Mouse (Mus musculus) hindbrain, embryonic 14.5 days (tissue): ENCODE measurements around the gene Zfand3. TPM values are rescaled to one million over a fixed set of nuclear protein-coding genes. Genes with fewer than 3 reads are reported as not detected.

Experiments
- ATAC-seq: fragments of 200-750 bp; cut with Nextera tagmentation; 2 replicates; pipeline ENCODE4 v1.8.0; 2017; ENCODE audit warnings: moderate number of reproducible peaks, mild to moderate bottlenecking, moderate TSS enrichment, moderate library complexity; ENCODE audit not compliant: low FRiP score
- DNase-seq: peaks from one replicate; pipeline ENCODE4 v3.0.0-alpha.2; 2015; ENCODE audit warnings: low spot score
- H3K27ac ChIP-seq: fragments of 300-500 bp; sonication (generic); 2 replicates; pipeline ENCODE4 v1.5.1; 2014; ENCODE audit warnings: mild to moderate bottlenecking, moderate library complexity
- H3K27me3 ChIP-seq: fragments of 300-500 bp; sonication (generic); 2 replicates; pipeline ENCODE4 v1.6.1; 2014; ENCODE audit warnings: mild to moderate bottlenecking, low read length, mixed read lengths; ENCODE audit not compliant: control insufficient read depth, insufficient read depth
- H3K36me3 ChIP-seq: fragments of 300-500 bp; sonication (generic); replicated peaks from 2 replicates; pipeline ENCODE4 v1.6.1; 2014; ENCODE audit not compliant: control insufficient read depth, insufficient read depth
- H3K4me1 ChIP-seq: fragments of 300-500 bp; sonication (generic); replicated peaks from 2 replicates; pipeline ENCODE4 v1.6.1; 2014; ENCODE audit warnings: antibody characterized with exemption, low read length, mixed read lengths; ENCODE audit not compliant: control insufficient read depth, insufficient read depth
- H3K4me2 ChIP-seq: fragments of 300-500 bp; sonication (generic); replicated peaks from 2 replicates; pipeline ENCODE4 v1.6.1; 2014; ENCODE audit warnings: mild to moderate bottlenecking, moderate library complexity
- H3K4me3 ChIP-seq: fragments of 300-500 bp; sonication (generic); replicated peaks from 2 replicates; pipeline ENCODE4 v1.5.1; 2014; ENCODE audit warnings: mild to moderate bottlenecking, low read length
- H3K9ac ChIP-seq: fragments of 300-500 bp; sonication (generic); 2 replicates; pipeline ENCODE4 v1.6.1; 2014
- H3K9me3 ChIP-seq: fragments of 300-500 bp; sonication (generic); 2 replicates; pipeline ENCODE4 v1.6.1; 2016; ENCODE audit warnings: low read length; ENCODE audit not compliant: control insufficient read depth
- WGBS: fragments of 180-500 bp; shearing (Covaris S2); extraction: QIAGEN DNeasy Blood & Tissue Kit; methylation state at CpG from one replicate; pipeline ENCODE4 v1.1.7; 2014; 5-methylcytosine and 5-hydroxymethylcytosine counted together
- polyA plus RNA-seq: library from polyadenylated mRNA; unstranded; fragments of >200 nt; fragmentation: Nextera tagmentation; extraction: Ambion mirVana; gene quantifications from 2 replicates; pipeline ENCODE4 v1.2.1, GENCODE M21; 2014

The Zfand3 gene
- polyA plus RNA-seq, 1 experiment from 2014 or later = 43.2 TPM

- Histone ChIP-seq H3K4me3 (no peak overlapping the region), H3K4me1 (peaks cover 38% of the 10 kb centered on the region), H3K9ac (no peak overlapping the region), H3K4me2 (peak overlapping the region; percentile 81), H3K36me3 (no peaks in the 10 kb centered on the region), H3K9me3 (no peaks in the 10 kb centered on the region), H3K27me3 (no peaks in the 10 kb centered on the region), H3K27ac (no peak overlapping the region; the same call in 1 of the 2 replicates)
- DNase-seq (no peak), ATAC-seq (no peak)
Measured at GRCm38 (mm10) chr17:30008392-30008791, 3.9 kb downstream of the Zfand3 start.

GRCm38 (mm10) chr17:30014660-30015059 is 10.1 kb downstream of the Zfand3 start:
- 98% methylated on average over 4 of the region's 4 CpGs for WGBS
- DNase-seq = no peak

GRCm38 (mm10) chr17:30018927-30019610 is 14.5 kb downstream of the Zfand3 start:
- no peak overlapping the region for H3K4me2 ChIP-seq
- no peak overlapping the region for H3K4me3 ChIP-seq
- H3K9me3 ChIP-seq = no peaks in the 10 kb centered on the region
- H3K4me1 ChIP-seq = peaks cover 11% of the 10 kb centered on the region
- ATAC-seq (no peak), DNase-seq (no peak)
- H3K27ac ChIP-seq = no peak overlapping the region
- H3K27me3 ChIP-seq = no peaks in the 10 kb centered on the region
- WGBS = 84% methylated on average over 12 of the region's 12 CpGs
- H3K36me3 ChIP-seq = no peaks in the 10 kb centered on the region
- H3K9ac ChIP-seq = no peak overlapping the region

More at GRCm38 (mm10) chr17:30014660-30015059, 10.1 kb downstream of the Zfand3 start:
- Histone ChIP-seq H3K4me2 (no peak overlapping the region), H3K9me3 (no peaks in the 10 kb centered on the region), H3K36me3 (no peaks in the 10 kb centered on the region), H3K27me3 (no peaks in the 10 kb centered on the region), H3K27ac (no peak overlapping the region), H3K4me1 (no peaks in the 10 kb centered on the region; the same call in 1 of the 2 replicates), H3K9ac (no peak overlapping the region), H3K4me3 (no peak overlapping the region)
- ATAC-seq = no peak

- no peaks in the 10 kb centered on the region for H3K36me3 ChIP-seq
- 82% methylated on average over 6 of the region's 6 CpGs for WGBS
Measured at GRCm38 (mm10) chr17:30019942-30020341, 15.4 kb downstream of the Zfand3 start.

GRCm38 (mm10) chr17:30024651-30025050 is 20.1 kb downstream of the Zfand3 start:
- no peak for ATAC-seq
- H3K27ac ChIP-seq = no peak overlapping the region
- no peak overlapping the region for H3K4me3 ChIP-seq
- peaks cover 43% of the 10 kb centered on the region for H3K4me1 ChIP-seq
- H3K27me3 ChIP-seq = no peaks in the 10 kb centered on the region
- 67% methylated on average over 5 of the region's 5 CpGs for WGBS
- no peaks in the 10 kb centered on the region for H3K36me3 ChIP-seq
- H3K9ac ChIP-seq = no peak overlapping the region
- no peak overlapping the region for H3K4me2 ChIP-seq
- no peaks in the 10 kb centered on the region for H3K9me3 ChIP-seq
- DNase-seq = peak; percentile 76

More at GRCm38 (mm10) chr17:30019942-30020341, 15.4 kb downstream of the Zfand3 start:
- H3K4me3 ChIP-seq = no peak overlapping the region
- no peak overlapping the region for H3K4me2 ChIP-seq
- H3K4me1 ChIP-seq = peaks cover 11% of the 10 kb centered on the region
- DNase-seq = no peak
- no peak for ATAC-seq
- no peaks in the 10 kb centered on the region for H3K27me3 ChIP-seq
- no peaks in the 10 kb centered on the region for H3K9me3 ChIP-seq
- H3K27ac ChIP-seq = no peak overlapping the region
- H3K9ac ChIP-seq = no peak overlapping the region

GRCm38 (mm10) chr17:30026617-30027016 is 22.1 kb downstream of the Zfand3 start:
- 40% methylated on average over 6 of the region's 6 CpGs for WGBS
- Histone ChIP-seq H3K9ac (no peak overlapping the region), H3K27me3 (no peaks in the 10 kb centered on the region), H3K27ac (no peak overlapping the region), H3K36me3 (no peaks in the 10 kb centered on the region), H3K4me2 (no peak overlapping the region), H3K9me3 (no peaks in the 10 kb centered on the region), H3K4me3 (no peak overlapping the region), H3K4me1 (peaks cover 38% of the 10 kb centered on the region)
- ATAC-seq (no peak), DNase-seq (peak; percentile 72)

- H3K36me3 ChIP-seq = no peaks in the 10 kb centered on the region
- DNase-seq (peak; percentile 54), ATAC-seq (no peak)
- no peak overlapping the region for H3K4me2 ChIP-seq
- H3K4me1 ChIP-seq = peaks cover 41% of the 10 kb centered on the region
- H3K4me3 ChIP-seq = no peak overlapping the region
- no peaks in the 10 kb centered on the region for H3K27me3 ChIP-seq
- H3K27ac ChIP-seq = no peak overlapping the region
- H3K9ac ChIP-seq = no peak overlapping the region
- H3K9me3 ChIP-seq = no peaks in the 10 kb centered on the region
- 81% methylated on average over 1 of the region's 1 CpGs for WGBS
Measured at GRCm38 (mm10) chr17:30027343-30028029, 23.0 kb downstream of the Zfand3 start.

GRCm38 (mm10) chr17:30029633-30030226 is 25.2 kb downstream of the Zfand3 start:
- H3K9ac ChIP-seq = no peak overlapping the region
- H3K4me1 ChIP-seq = peaks cover 41% of the 10 kb centered on the region
- 88% methylated on average over 7 of the region's 7 CpGs for WGBS
- no peaks in the 10 kb centered on the region for H3K9me3 ChIP-seq
- no peak overlapping the region for H3K4me2 ChIP-seq
- H3K4me3 ChIP-seq = no peak overlapping the region
- ATAC-seq (no peak), DNase-seq (no peak)
- H3K27me3 ChIP-seq = no peaks in the 10 kb centered on the region
- no peak overlapping the region for H3K27ac ChIP-seq
- H3K36me3 ChIP-seq = no peaks in the 10 kb centered on the region

GRCm38 (mm10) chr17:30032796-30033195 is 28.3 kb downstream of the Zfand3 start:
- no peaks in the 10 kb centered on the region for H3K9me3 ChIP-seq
- ATAC-seq = no peak
- H3K9ac ChIP-seq = no peak overlapping the region
- no peaks in the 10 kb centered on the region for H3K27me3 ChIP-seq
- H3K4me1 ChIP-seq = peaks cover 25% of the 10 kb centered on the region
- no peak overlapping the region for H3K27ac ChIP-seq
- no peak overlapping the region for H3K4me2 ChIP-seq
- no peak for DNase-seq
- 92% methylated on average over 4 of the region's 4 CpGs for WGBS
- no peaks in the 10 kb centered on the region for H3K36me3 ChIP-seq
- H3K4me3 ChIP-seq = no peak overlapping the region
